Mouse (Mus musculus): ENCODE results near the gene Rbmx2.

Gene Rbmx2

DNA sequence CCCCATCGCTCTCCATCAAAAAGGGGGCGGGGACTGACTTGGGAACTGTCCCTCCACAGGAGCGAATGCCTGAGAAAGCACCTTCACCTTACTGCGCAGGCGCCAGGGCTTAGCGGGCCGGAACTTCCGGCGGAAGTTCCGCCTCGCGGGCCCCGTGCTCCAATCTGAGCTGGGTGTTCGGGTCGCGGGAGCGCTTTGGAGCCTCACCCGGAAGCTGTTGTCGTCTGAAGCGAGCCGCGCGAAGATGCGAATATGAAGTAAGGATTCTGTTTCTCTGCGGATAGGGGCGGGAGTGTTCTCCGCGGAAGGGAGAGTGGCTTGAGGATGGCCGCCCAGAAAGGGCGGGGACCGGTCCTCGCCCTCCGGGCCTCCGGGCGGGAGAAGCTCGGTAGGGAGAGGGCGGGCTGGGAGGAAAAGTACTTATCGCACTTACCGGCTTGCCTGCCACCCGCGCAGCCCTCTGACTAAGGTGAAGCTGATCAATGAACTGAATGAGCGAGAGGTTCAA is at the start of gene Rbmx2:
Gene Rbmx2 (plus strand): TSS at position 141 of the 508 bp plus-strand sequence.
- peak; percentile 92 to 93 for DNase-seq

DNA sequence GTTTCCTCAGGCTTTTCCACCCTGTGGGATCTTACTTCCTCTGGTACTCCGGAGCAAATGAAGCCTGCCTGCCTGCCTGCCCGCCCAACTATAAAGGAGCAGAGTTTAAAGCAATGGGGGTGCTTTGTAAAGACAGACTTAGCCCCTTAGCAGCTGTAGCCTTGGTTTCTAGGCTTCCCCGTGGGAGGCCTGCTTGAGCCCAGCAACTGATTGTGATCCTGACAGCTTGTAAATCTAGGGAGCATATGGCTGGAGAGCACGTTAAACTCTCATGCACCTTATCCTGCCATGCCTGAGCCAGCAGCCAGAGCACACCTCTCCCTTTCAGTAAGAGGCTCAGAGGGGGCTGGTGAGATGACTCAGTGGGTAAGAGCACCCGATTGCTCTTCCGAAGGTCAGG is 28.0 kb upstream of the Rbmx2 start:
- peak in 1 of 2 experiments; percentile 3 for DNase-seq

- peak in 1 of 2 experiments; percentile 8 for DNase-seq
Measured at GRCm38 (mm10) chrX:48669588-48669987, 25.2 kb upstream of the Rbmx2 start.

DNA sequence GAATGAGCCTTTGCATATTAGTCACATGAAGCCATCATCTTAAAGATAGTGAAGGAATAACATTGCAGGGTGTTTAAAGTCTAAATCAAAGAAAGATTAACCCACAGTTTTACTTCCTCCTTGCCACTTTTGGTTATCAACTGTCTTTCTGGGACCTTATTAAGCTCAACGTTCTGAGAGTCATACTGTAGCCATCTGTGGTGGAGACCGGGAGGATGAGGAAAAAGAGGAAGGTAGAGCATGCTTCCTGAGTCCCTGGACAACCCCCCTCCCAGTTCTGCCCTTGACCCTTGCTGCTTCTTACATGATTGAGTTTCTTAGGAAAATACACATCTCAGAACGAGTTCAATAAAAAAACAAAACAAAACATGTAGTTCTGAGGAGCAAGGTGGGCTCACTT is 23.1 kb upstream of the Rbmx2 start:
- DNase-seq: no peak

DNA sequence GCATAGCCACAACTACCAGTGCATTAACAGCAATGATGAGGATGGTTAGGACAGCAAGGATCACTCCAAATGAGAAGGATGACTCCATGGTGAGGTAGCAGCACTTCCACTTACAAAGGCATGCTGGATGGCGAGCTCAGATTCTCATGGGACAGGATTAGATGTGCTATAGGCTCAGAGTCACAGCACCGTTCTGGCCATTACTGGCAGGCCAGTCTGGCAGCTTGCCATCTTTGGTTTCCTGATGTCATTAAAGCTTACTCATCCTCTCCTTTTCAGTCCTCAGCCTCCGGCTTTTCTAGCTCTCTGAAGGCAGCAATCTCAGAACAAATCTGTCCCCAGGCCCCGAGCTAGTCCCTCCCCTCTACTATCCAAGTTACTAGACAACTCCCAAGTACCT is 20.6 kb upstream of the Rbmx2 start, which contains the start of gene Gpr119:
Gene Gpr119 (minus strand): TSS at position 308 of the 400 bp plus-strand sequence.
- peak in 1 of 2 experiments; percentile 32 for DNase-seq

- DNase-seq: peak; percentile 50 to 76
Measured at GRCm38 (mm10) chrX:48683451-48683850, 11.4 kb upstream of the Rbmx2 start.

DNA sequence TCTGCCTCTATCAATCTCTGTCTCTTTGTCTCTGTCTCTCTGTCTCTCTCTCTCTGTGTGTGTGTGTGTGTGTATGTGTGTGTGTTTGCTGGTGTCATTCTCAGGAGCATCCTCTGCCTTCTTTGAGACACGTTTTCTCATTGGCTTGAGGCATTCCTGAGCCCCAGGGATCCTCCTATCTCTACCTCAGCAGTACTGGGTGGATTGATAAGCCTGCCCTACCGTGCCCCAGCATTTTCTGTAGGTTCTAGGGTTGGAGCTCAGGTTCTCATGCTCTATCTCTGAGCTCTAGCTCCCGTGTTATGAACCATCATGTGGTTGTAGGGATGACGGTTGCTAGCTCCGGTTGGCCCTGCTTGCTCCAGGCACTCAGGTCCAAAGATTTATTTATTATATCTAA is 10.9 kb upstream of the Rbmx2 start:
- DNase-seq: no peak

GRCm38 (mm10) chrX:48694460-48694859 is 344 bp upstream of the Rbmx2 start:
- DNase-seq: peak in 1 of 2 experiments; percentile 36

DNA sequence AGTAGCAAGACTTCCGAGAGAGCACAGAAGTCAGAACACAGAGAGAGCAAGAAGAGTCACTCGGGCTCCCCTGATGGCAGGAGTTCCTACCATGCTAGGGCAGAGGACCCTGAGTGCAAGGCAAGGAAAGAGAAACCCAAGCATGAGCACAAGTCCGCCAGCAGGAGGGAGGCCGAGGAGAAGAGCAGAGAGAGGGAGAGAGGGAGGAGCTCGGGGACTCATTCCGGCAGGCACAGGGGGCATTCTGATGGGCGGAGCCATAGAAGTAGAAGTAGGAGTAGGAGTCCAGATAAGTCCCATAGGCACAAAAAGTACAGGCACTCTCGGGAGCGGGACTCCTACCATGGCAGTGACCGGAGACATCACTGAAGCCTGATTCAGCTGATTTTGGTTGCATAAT is 14.9 kb downstream of the Rbmx2 start:
- no peak for DNase-seq

- DNase-seq: no peak
Measured at GRCm38 (mm10) chrX:48712846-48713245, 18.0 kb downstream of the Rbmx2 start.

DNA sequence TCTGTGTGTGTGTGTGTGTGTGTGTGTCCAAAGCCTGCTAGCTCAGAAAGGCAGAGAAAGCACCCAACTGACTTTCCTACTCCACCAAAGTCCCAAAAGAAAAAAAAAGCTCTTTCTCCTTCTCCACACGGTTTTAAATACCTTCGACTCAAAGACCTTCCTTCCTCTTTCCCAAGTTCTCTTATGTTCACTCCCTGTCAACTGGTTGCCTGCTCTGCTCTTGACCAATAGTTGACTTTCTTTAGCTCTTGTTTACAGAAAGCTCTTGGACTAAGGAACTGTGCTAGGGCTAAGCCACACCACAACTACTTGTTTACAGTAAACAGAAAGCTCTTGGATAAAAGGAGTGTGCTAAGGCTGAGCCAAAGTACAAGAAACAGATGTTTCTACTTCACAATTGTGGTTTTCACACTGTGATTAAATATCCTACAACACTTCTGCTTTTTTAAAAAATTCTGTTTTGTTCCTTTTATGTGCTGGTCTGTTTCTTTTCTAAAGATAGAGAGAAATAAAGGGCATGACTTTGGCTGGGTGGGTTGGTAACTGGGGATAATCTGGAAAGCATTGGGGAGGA is 60.0 kb downstream of the Rbmx2 start:
- no peak for DNase-seq
